Mouse (Mus musculus): ENCODE data around the gene Zbtb32. TPM values are rescaled to one million over a fixed set of nuclear protein-coding genes. Genes with fewer than 3 reads are reported as not detected.

The Zbtb32 gene
- total RNA-seq, 2 experiments from 2014 or later = not detected

- no peak for DNase-seq (ENCODE audit: low spot score)
Observed at GRCm38 (mm10) chr7:30602583-30602982, 3.9 kb upstream of the Zbtb32 start.

DNA sequence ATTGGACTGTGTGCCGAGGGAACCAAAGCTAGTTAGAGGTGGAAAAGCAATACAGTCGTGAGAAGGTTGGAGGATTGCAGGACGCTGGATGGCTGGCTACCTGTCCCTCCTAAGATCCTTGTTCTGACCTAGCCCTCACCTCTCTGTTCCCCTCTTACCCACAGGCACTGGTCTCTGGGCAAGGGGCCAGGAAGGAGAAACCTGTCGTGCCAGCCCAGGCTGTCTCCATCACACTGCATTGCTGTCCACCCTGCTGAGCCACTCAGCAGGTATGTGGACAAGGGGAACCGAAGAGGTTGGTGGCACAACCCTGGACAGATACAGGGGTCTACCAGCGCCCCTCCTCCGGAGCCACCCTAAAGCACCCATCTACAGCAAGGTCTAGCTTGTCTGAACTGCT is 1.9 kb upstream of the Zbtb32 start:
- DNase-seq (ENCODE audit: low spot score) = no peak

GRCm38 (mm10) chr7:30599933-30600353 is 1.2 kb upstream of the Zbtb32 start:
- DNase-seq (ENCODE audit: low spot score) = peak; percentile 79

GRCm38 (mm10) chr7:30596811-30597210 is 1.9 kb downstream of the Zbtb32 start:
- no peak for DNase-seq (ENCODE audit: low spot score)

- DNase-seq (ENCODE audit: low spot score) = no peak
Observed at GRCm38 (mm10) chr7:30596093-30596492, 2.6 kb downstream of the Zbtb32 start.

DNA sequence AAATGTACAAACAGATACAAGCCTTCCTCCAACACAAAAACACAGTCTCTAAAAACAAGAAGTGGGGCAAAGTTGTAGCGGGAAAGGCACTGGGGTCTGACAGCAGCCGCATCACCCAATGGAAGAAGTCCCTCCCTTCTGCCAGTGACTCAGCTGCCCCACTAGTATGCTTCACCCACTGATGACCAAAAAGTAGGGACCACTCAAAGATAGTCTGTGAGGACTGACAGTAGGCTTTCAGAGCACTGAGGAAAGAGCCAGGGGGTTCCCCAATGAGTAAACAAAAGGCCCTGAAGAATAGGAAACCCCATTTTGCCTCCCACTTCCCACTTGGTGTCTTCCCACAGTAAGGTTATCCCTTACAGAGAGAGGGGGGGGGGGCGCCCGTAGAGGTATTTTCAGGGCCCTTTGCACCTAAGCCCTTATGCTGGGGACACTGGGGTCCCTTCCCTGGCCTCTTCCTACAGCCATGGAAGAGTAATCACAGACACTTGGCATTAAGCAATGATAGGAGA is 4.1 kb downstream of the Zbtb32 start:
- no peak for DNase-seq (ENCODE audit: low spot score)

- no peak for DNase-seq (ENCODE audit: low spot score)
Observed at GRCm38 (mm10) chr7:30593579-30594509, 4.9 kb downstream of the Zbtb32 start.

DNA sequence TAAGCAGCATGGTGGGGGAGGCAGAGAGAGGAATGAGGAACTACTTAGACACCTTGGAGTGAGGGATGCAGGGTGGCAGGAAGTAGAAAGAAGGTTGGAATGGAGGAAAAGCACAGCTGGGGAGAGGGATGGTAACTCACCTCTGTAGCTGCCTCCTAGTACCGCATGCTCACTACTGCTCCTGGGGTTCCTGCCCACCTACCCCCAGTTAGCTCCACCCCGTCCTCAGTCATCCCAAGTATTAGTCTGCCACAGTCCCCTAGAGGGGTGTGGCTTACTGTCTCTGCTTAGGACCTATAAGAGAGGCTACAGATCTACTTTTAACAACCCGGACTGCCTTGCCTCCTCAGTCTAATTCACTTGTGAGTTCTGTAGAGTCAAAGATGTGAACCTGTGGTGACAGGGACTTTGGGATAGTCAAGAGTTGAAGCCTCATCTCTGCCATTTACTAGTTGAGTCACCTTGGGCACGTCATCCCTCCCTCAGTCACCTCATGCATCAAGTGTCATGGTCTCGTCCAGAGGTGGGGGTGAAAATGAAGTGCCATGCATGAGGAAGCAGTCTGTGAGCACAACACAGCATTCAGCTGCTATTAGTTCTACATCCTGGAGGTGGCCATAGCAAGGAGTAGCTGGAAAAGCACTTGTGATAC is 5.8 kb downstream of the Zbtb32 start:
- no peak for DNase-seq (ENCODE audit: low spot score)

DNA sequence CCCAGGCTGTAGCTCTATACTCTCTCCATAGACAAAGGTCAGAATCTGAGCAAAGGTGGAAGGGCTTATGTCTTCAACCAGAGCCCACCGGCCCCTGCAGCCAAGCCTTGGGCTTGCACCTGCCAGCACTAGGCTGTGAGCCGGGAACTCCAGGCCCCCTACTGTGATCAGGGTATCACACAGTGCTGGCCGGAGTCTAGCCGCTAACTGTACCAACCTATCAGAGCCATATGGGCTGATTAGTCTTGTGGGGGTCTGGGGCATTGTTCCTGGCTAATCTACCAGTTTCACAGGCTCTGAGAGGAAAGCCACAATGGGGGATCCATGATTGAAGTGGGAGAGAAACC is 7.1 kb downstream of the Zbtb32 start:
- DNase-seq (ENCODE audit: low spot score) = no peak

GRCm38 (mm10) chr7:30590927-30591604 is 7.6 kb downstream of the Zbtb32 start:
- DNase-seq (ENCODE audit: low spot score) = no peak

DNA sequence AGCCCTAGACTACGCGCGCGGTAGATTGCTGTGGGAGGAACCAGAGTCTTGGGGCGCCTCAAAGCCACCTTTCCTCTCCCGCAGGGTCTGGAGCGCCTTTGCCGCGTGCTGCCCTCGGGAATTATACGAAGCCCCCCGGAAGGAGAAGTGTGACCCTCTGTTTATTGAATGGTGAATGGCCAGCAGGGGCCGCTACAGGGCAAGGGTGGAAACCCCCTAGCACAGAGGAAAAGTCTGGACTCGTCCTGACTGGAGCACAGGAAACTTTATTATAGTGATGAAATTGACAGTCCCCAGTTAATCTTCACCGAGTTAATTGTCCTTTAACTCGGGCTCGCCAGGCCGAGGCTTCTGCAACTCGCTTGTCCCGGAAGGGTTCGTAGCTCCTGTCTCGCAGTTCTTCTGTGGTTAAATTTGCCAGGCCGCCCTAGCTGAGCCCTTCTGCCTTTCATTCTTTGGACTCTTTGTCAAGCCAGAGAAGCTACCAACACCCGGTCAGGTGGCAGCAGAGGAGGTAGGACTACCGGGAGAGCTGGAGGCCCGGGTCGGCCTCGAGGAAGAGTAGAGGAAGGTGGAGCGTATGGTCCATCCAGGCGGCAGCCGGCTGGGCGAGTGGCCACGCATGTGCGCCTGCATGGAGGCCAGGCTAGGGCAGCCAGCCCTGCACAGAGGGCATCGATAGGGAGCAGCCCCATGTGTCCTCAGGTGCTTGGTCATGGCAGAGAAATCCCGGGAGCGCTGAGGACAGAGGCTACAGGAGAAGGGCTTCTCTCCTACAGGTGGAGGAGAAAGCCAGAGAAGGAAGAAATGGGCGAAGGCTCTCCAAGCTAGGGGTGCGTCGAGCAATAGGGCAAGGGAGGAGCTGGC is 9.0 kb downstream of the Zbtb32 start:
- peak; percentile 85 for DNase-seq (ENCODE audit: low spot score)

DNA sequence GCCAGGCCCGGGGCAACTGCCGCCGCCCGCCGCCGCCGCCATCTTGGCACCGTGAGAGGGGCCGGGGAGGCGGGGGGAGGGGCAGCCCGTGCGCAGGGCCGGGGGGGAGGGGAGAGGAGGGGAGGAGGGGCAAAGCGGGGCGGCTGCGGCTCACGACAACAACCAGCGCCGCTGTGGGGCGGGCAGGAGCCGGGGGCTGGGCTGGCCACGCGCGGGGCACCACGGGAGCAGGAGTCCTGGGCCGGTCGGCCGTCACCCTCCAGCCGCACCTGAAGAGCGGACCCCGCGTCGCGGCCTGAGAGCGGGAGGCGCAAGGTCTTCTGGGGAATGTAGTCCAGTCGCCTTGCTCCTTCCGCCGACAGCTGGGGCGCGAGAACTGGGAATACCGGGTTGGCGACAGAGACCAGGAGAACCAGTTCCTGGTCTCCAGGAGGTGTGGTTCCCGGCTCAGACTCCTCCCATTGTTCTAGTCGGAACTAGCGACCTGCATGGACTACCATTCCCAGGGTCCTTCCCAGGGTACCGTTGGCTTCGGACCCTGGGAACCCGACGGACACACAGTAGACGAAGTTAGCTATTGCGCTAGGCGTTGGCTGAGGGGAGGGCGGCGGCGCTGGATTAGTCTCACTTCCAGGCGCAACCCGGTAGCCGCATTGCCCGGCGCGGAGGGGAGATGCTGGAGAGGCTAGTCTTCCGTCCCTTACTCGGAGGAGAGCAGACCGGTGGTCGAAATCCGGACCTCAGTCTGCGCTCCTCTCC is 9.9 kb downstream of the Zbtb32 start, which contains the start of gene Kmt2b:
Gene Kmt2b (minus strand): TSS at position 51 of the 759 bp plus-strand sequence.
- peak; percentile 97 for DNase-seq (ENCODE audit: low spot score)

- peak; percentile 40 for DNase-seq (ENCODE audit: low spot score)
Observed at GRCm38 (mm10) chr7:30587842-30588667, 10.7 kb downstream of the Zbtb32 start.

- no peak for DNase-seq (ENCODE audit: low spot score)
Observed at GRCm38 (mm10) chr7:30586455-30587020, 12.2 kb downstream of the Zbtb32 start.

- no peak for DNase-seq (ENCODE audit: low spot score)
Observed at GRCm38 (mm10) chr7:30585170-30585569, 13.5 kb downstream of the Zbtb32 start.

- DNase-seq (ENCODE audit: low spot score) = no peak
Observed at GRCm38 (mm10) chr7:30584339-30584738, 14.4 kb downstream of the Zbtb32 start.

GRCm38 (mm10) chr7:30581547-30581946 is 17.2 kb downstream of the Zbtb32 start:
- no peak for DNase-seq (ENCODE audit: low spot score)

DNA sequence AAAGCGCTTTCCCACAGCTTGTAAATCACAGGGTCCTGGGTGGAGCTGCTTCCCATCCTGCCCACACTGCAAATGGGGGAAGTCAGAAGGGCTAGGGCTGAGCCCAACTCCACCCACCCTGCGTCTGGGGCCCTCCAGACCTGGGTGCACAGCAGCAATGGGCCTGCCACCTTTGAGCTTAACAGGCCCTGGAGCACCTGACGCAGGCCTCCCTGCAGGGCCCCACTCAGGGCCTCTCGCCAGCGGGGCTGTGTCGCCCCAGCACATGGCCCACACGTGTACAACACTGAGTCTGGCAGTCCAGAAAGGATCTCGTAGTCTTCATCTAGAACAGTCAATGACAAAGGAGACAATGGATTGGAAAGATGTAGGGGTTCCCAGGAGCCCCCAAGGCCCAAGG is 18.8 kb downstream of the Zbtb32 start:
- DNase-seq (ENCODE audit: low spot score) = no peak

DNA sequence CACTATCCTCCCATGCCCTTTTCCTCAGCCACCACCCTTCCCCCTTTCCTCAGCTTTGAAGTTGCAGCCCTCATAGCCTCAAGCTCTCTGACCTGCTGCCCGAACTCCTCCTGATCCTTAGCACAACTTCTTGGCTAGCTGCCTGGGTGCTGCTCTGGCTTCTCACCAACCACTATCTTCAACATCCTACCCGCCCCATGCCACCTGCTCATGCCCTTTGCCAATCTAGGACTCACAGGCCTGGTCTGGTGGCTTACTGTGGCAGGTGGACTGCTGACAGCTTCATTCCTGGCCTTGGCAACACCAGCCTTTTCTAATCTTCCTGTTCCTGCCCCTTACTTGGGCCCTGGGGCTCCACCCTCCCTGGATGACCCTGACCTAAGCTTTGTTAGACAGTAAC is 25.7 kb downstream of the Zbtb32 start:
- DNase-seq (ENCODE audit: low spot score) = peak; percentile 91
